Mouse (Mus musculus): ENCODE measurements around the gene Fgr.
A peak's percentile ranks its signal among the peaks of the same experiment; 100 is the strongest.
"Not testable (repeated sequence)": the region's sequence is repeated elsewhere in the genome, so short reads cannot be mapped to it uniquely, and the experiment has no call there.

Fgr gene

DNA sequence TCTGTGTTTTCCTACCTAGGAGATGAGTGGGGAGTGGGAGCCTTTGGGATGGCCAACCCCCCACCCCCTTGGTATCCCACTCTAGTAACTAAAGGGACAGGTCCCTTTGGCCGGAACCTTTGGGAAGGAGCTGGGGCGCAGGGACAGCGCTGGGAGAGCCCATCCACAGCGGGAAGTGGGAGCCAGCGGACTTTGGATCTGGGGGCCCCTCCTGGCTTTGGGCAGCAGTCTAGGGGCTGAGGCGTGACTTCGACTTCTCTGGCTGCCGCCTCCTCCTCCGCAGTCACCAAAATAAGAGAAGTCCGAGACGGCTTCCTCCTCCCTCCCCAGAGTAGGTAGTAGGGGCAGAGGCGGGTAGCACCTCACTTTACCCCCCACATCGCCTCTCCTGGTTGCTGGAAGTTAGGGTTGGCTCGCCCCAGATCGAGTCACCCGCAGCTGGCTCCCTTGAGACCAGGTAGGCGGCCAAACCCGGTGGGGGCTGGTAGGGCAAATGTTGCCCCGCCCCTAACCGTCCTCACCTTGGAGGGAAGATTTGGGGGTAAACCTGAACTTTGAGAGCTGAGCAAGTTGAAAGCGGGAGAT is at the start of gene Fgr:
Gene Fgr, plus strand, starts transcription at position 282 of the 585 bp plus-strand sequence.
- no peak for DNase-seq

- not testable (repeated sequence) for DNase-seq
Observed at GRCm38 (mm10) chr4:132926520-132926919, 47.4 kb upstream of the Fgr start.

DNA sequence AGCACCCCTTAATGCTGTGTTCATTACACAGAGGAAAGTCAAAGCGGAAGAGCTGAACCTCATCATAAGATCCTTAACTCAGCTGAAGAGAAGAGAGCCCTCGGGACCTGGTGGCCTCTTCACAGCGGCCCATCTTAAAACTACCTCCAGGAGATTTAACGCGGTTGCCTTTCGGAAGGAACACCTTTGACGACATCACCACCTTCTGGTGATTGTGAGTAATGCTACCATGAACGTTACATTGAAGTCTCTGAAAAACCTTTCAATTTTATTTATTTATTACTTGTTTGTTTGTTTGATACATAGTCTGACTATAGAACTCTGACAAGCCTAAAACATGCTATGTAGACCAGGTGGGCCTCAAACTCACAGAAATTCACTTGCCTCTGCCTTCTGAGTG is 43.1 kb upstream of the Fgr start:
- DNase-seq: no peak

DNA sequence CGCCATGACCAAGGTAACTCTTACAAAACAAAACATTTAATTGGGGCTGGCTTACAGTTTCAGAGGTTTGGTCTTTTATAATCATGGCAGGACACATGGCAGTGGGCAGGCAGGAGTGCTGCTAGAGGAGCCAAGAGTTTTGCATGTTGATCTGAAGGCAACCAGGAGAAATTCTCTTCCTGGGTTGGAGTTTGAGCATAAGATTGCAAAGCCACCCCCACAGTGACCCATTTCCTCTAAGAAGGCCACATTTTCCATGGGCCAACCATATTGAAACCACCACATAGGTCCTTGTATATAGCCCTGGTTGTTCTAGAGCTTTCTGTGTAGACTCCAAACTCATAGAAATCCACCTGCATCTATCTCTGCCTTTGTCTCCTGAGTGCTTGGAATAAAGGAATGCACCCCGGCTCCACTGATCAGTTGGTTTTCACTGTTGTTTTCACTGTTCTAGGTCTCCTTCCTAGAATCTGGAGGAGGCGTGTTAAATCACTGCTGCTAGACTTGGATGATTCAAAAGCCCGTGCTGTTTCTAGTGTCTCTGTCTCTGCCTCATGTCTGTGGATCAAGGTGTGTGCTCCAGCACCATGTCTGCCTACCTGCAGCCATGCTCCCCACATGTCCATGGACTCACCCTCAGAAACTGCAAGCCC is 41.0 kb upstream of the Fgr start:
- no peak for DNase-seq

- DNase-seq: no peak
Observed at GRCm38 (mm10) chr4:132934639-132935038, 39.3 kb upstream of the Fgr start.

DNA sequence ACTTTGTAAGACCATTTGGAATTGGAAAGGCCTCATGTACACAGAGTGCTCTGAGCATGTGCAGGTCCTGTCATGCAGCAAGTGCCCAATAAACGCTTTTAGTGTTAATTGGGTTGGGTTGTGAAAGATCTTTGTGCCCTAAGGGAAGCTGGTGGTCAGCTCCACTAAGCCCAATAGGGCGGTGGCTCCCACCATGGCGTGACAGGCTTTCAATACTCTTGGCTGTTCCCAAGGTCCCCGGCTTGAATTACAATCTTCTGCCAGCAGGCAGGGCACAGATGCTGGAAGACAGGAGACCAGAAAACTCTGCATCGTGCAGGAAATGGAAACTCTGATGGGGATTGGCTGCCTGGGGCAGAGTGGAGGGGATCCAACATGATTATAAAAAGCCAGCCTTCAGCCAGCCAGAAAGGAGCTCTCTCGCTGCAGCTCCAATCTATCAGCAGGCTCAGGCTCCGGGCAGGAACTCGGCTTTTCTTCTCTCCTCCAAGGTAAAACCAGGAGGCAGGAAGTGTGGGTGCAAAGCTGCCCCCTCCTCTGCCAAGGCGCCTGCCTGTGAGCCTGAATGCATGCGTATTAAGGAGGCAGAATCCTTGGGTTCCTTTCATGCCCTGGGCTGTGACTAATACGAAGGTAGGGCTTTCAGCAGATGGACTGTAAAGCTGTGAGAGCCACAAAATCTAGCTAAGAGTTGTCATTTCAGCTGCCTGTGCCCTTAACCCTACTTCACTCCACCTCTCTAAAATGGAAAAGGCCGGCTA is 35.5 kb upstream of the Fgr start:
- peak; percentile 45 for DNase-seq

DNA sequence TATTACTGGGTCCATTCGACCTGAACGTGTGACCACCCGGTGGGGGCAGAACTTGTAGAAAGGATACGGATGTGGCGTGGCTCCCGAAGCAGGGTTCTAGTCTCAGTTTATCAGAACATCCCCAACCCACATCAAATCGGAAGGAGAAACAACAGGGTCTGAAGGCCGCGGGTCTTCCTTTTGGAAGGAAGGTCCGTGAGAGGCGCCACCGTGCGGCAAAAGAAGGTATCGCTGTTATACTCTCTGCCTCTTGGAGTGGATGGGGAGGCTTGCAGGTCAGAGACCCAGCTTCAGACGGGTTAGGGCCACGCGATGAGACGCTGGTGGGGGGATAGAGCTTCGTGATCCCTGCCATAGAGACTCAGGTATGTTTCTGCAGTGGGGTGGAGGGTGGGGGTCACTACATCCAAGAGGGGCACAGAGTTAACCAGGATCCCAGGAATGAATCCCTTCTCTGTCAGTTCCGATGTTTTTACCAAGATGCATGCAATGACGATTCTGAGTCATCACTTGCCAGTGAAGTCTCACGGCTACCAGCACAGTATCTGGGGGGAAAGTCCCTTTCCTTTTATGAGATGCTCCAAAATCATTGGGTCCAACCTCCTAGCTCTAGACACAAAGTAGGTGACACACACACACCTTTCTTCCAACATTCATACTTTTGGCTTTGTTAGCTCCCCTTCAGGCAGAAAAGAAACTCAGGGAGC is 34.3 kb upstream of the Fgr start:
- peak; percentile 56 for DNase-seq

- DNase-seq: no peak
Observed at GRCm38 (mm10) chr4:132941012-132941729, 32.7 kb upstream of the Fgr start.

- no peak for DNase-seq
Observed at GRCm38 (mm10) chr4:132943088-132943487, 30.8 kb upstream of the Fgr start.

- DNase-seq: no peak
Observed at GRCm38 (mm10) chr4:132944106-132944505, 29.8 kb upstream of the Fgr start.

DNA sequence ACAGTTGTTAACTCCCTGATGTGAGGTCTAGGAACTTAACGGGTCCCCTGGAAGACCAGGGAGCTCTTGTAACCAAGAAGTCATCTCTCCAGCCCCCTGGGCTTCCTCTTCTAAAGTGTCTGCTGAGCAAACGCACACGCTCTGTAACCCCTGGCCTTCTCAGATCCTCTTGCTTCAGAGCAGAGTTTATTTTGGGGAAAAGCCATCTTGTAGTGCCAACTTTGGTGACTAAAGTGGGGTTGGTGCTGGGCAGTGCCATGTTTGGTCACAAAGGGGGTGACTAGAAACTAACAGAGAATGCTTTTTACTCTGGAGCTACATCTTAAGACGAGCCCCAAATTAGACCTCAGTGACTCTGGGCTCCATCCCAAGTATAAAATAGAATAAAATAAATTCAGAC is 29.1 kb upstream of the Fgr start:
- DNase-seq: no peak

DNA sequence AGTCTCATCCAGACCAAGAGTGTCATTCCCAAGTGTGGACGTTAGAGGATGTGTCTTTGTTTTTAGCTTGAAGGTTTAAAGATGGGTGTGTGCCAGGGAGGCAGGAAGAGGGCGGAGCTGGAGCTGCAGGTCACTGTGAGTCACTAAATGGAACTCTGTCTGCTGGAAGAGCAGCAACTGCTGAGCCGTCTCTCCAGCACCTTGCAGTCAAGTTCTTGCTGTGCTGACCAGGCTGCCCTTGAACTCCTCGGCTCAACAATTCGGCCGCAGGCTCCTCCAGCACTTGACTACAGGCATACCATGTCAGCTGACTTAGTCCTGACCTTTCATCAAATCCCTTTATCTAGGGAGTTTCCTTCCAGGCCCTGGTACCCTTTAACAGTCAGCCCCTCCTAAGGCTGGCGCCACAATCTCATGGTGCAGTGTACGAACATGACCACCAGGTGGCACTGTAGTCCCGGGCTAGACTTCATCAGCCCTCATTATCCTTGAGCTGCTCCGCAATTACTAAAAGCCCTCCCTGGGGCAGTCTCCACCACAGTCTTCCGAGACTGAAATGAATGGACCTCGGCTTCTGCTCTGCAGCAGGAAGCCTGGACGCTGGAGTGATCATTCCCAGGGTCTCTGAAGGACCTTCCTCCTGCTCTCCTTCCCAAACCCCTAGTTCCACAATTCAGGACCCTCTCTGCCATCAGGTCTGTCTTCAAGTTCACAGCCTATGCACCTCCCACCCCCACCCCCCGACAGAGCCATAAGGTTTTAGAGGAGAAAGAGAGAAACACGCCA is 28.4 kb upstream of the Fgr start:
- DNase-seq: peak; percentile 82

- peak; percentile 80 for DNase-seq
Observed at GRCm38 (mm10) chr4:132946047-132947001, 27.6 kb upstream of the Fgr start.

- no peak for DNase-seq
Observed at GRCm38 (mm10) chr4:132949882-132950532, 23.9 kb upstream of the Fgr start.

GRCm38 (mm10) chr4:132950999-132951398 is 22.9 kb upstream of the Fgr start:
- DNase-seq: no peak

DNA sequence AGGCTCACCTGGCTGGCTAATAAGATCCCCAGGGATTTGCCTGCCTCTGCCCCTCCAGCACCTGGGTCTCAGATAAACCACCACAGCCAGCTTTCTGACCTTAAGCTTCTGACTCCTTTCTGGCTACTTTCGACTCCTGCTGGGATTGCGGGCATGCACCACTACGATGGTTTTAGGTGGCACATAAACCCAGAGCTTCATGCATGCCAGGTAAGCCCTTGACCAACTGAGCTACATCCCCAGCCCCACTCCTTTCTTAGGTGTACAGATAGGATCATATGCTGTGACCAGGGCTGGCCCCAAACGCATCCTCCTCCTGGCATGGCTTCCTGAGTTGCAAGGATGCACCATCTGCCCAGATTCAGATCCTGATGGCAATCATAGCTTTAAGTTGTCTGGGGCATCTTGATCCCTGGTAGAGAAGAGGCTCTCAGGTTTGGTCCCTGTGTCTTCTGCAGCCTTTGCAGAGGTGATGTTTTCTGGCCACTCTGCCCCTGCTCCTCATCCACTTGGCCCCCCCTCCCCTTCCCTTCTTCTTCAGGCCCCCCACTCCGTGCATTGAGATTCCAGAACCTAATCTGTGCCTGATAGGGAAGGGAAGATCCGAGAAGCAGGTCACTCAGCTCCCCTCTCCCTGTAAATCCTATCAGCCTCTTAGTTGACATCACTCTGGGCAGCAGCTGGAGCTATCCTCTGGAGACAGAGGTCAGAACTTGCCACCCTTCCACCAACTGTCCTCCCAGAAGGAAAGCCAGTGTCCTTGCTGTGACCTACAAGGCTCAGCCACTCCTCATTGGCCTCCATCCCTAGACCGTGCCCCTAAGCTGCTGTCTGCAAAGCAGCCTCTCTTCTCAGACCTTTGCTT is 19.1 kb upstream of the Fgr start:
- DNase-seq: peak; percentile 58

- DNase-seq: no peak
Observed at GRCm38 (mm10) chr4:132955395-132955791, 18.5 kb upstream of the Fgr start.

DNA sequence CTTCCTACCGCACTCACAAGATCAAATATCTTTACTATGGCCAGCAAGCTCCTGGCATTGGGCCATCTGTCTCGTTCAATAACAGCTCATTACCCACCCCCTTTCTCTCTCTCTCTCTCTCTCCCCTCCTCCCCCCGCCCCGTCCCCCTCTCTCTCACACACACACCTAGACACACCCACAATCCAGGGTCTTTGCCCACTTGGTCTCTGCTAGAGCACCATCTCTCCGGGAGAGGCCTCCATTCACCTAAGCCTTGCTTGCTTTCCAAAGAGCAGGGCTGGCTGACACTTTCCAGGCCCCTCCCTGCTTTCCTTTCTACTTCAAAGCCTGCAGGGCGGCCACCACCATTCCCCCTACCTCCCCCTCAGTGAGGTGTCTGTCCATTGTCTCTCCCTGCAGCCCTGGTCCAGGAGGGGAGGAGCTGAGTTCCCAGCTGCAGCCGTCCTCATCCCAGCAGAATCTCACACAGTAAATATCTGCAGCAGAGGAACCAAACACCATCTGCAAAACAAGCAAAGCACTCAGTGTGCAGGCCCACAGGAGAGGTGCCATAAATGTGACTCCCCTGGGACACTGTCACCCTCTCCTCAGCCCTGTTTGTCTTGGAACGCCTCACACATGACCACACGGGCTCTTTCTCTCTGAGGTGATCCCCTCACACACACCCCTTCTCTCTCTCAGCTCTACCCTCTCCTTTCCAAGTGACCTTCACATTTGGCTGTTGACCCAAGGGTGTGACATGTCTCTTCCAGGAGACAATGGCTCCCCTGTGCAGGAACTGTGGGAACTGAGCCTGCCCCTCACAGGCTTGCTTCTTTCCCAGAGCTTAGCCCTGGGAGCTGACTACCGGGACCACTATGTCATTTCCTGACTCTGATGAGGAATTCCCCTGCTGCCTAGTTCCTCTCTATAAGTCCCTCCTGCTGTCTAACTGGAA is 14.9 kb upstream of the Fgr start:
- no peak for DNase-seq

Data from cerebellum, adult 11-12 months (tissue).